Mouse (Mus musculus): ENCODE measurements around the gene Edc3. TPM values are rescaled to one million over a fixed set of nuclear protein-coding genes. Genes with fewer than 3 reads are reported as not detected.

Edc3 gene
- total RNA-seq, 2 experiments from 2014 or later, result 14.7 to 14.8 TPM

DNA sequence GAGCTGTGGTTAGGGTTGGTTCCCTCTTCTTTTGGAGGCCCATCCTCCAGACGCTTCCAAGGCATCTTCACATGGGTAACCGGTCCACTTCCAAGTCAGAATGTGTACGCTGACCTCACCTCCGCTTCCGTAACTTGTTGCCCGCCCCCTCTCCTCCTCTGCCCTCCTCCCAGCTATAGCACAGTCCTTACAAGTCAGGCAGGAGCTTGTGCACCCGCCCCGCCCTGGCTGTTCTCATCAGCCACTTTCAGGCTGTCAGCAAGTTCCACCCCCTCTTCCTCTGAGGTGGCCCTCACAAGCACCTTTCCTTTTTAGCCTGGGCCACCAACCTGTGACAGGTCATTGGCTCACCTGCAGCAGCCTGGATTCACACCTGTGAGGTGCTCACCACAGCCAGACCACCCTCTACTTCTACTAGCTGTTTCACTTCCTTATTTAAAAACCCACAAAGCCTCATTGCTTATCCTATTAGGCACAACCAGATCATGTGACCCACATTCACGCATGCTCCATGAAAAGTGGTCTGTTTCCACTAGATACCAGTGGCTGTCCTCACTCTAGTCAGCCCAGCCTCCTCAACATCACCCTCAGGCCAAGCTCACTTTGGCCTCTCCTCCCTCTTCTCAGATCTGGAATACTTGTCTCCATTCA, 92.1 kb downstream of the Edc3 start:
- no peak for DNase-seq (ENCODE audit: low spot score in 2 of 2)

Other genes starting within 250 kb of the Edc3 start
- gene Scamp5, start 240.5 kb upstream of the Edc3 start, total RNA-seq (2021), result 100 to 1,000 TPM; 381 to 382 TPM
- gene Rpp25, start 204.5 kb upstream of the Edc3 start, total RNA-seq (2021), result 10 to 100 TPM; 12.8 to 13.3 TPM
- 100 to 1,000 TPM; 372 to 373 TPM for gene Cox5a, start 187.3 kb upstream of the Edc3 start, total RNA-seq (2021)
- 10 to 100 TPM; 16.5 to 24.3 TPM for gene Fam219b, start 171.0 kb upstream of the Edc3 start, total RNA-seq (2021)
- 10 to 100 TPM; 68.8 to 70.9 TPM for gene Mpi, start 155.8 kb upstream of the Edc3 start, total RNA-seq (2021)
- 10 to 100 TPM; 24.2 to 24.9 TPM for gene Scamp2, start 147.6 kb upstream of the Edc3 start, total RNA-seq (2021)
- gene Ulk3, start 119.1 kb upstream of the Edc3 start, total RNA-seq (2021), result 10 to 100 TPM; 24.0 to 32.2 TPM
- 1 to 10 TPM; 1.9 to 4.7 TPM for gene Cplx3, start 102.3 kb upstream of the Edc3 start, total RNA-seq (2021)
- not detected for gene Lman1l, start 87.8 kb upstream of the Edc3 start, total RNA-seq (2021)
- 10 to 100 TPM; 36.4 to 37.1 TPM for gene Csk, start 54.9 kb upstream of the Edc3 start, total RNA-seq (2021)
- gene Cyp1a2, start 24.8 kb upstream of the Edc3 start, total RNA-seq (2021), result not detected
- under 1 TPM; 0.12 to 0.13 TPM for gene Cyp1a1, start 20.6 kb upstream of the Edc3 start, total RNA-seq (2021)
- gene Clk3, start 57.3 kb downstream of the Edc3 start, total RNA-seq (2021), result 10 to 100 TPM; 75.3 to 76.6 TPM
- gene Arid3b, start 128.3 kb downstream of the Edc3 start, total RNA-seq (2021), result 1 to 10 TPM; 6.7 to 7.4 TPM
- gene Ubl7, start 202.4 kb downstream of the Edc3 start, total RNA-seq (2021), result 100 to 1,000 TPM in 1 of 2 experiments, 10 to 100 TPM in 1; 98.1 to 105 TPM
- 10 to 100 TPM; 85.7 to 96.3 TPM for gene Sema7a, start 231.6 kb downstream of the Edc3 start, total RNA-seq (2021)